Mouse (Mus musculus): ENCODE results near the gene Frmd5. TPM values are rescaled to one million over a fixed set of nuclear protein-coding genes. Genes with fewer than 3 reads are reported as not detected.

Gene Frmd5
- total and polyA plus RNA-seq, 2 experiments from 2014 or later, result 125 to 231 TPM

GRCm38 (mm10) chr2:121755056-121755455, 51.8 kb downstream of the Frmd5 start:
- H3K4me1 ChIP-seq (ENCODE audit: control insufficient read depth, insufficient read depth), result no peaks in the 10 kb centered on the region
- no peaks in the 10 kb centered on the region for H3K9me3 ChIP-seq (replicated peaks; ENCODE audit: control insufficient read depth, low read length)
- no peaks in the 10 kb centered on the region for H3K27me3 ChIP-seq (ENCODE audit: control insufficient read depth, insufficient read depth, low read length)
- no peaks in the 10 kb centered on the region for H3K36me3 ChIP-seq (replicated peaks; ENCODE audit: control insufficient read depth, insufficient read depth, low read length)
- H3K4me3 ChIP-seq (ENCODE audit: low read depth, low read length), result no peak overlapping the region
- DNase-seq (ENCODE audit: low spot score) (no peak), ATAC-seq (ENCODE audit: insufficient read depth, low read depth) (no peak)
- no peak overlapping the region for H3K4me2 ChIP-seq (ENCODE audit: low read depth, low read length)
- TF ChIP-seq EP300 (IDR thresholded peaks at IDR 0.05; ENCODE audit: low read depth) (no peak), CTCF (IDR thresholded peaks at IDR 0.05; ENCODE audit: low read depth) (no peak)
- no peak overlapping the region for H3K9ac ChIP-seq (replicated peaks; ENCODE audit: low read depth, low read length)
- no peak overlapping the region for H3K27ac ChIP-seq (ENCODE audit: low read depth)
- WGBS, result 50% methylated on average over 6 of the region's 6 CpGs

GRCm38 (mm10) chr2:121750121-121750520, 56.8 kb downstream of the Frmd5 start:
- no peak for ATAC-seq (ENCODE audit: insufficient read depth, low read depth)
- Histone ChIP-seq H3K9ac (replicated peaks; ENCODE audit: low read depth, low read length) (no peak overlapping the region), H3K4me2 (ENCODE audit: low read depth, low read length) (no peak overlapping the region), H3K4me3 (ENCODE audit: low read depth, low read length) (no peak overlapping the region), H3K27me3 (ENCODE audit: control insufficient read depth, insufficient read depth, low read length) (no peaks in the 10 kb centered on the region), H3K4me1 (ENCODE audit: control insufficient read depth, insufficient read depth) (no peaks in the 10 kb centered on the region), H3K36me3 (replicated peaks; ENCODE audit: control insufficient read depth, insufficient read depth, low read length) (no peaks in the 10 kb centered on the region), H3K27ac (ENCODE audit: low read depth) (no peak overlapping the region), H3K9me3 (replicated peaks; ENCODE audit: control insufficient read depth, low read length) (no peaks in the 10 kb centered on the region)
- 65% methylated on average over 6 of the region's 6 CpGs for WGBS
- TF ChIP-seq EP300 (IDR thresholded peaks at IDR 0.05; ENCODE audit: low read depth), result no peak
- no peak for TF ChIP-seq CTCF (IDR thresholded peaks at IDR 0.05; ENCODE audit: low read depth)
- no peak for DNase-seq (ENCODE audit: low spot score)

- DNase-seq (ENCODE audit: low spot score), result no peak
- no peak for ATAC-seq (ENCODE audit: insufficient read depth, low read depth)
- H3K4me2 ChIP-seq (ENCODE audit: low read depth, low read length), result no peak overlapping the region
- no peak overlapping the region for H3K27ac ChIP-seq (ENCODE audit: low read depth)
- no peaks in the 10 kb centered on the region for H3K4me1 ChIP-seq (ENCODE audit: control insufficient read depth, insufficient read depth)
- TF ChIP-seq EP300 (IDR thresholded peaks at IDR 0.05; ENCODE audit: low read depth) (no peak), CTCF (IDR thresholded peaks at IDR 0.05; ENCODE audit: low read depth) (no peak)
- no peak overlapping the region for H3K9ac ChIP-seq (replicated peaks; ENCODE audit: low read depth, low read length)
- H3K9me3 ChIP-seq (replicated peaks; ENCODE audit: control insufficient read depth, low read length), result 0 out of 2 replicates have a peak, but pooled peaks cover 4% of the 10 kb centered on the region
- H3K4me3 ChIP-seq (ENCODE audit: low read depth, low read length), result no peak overlapping the region
- H3K27me3 ChIP-seq (ENCODE audit: control insufficient read depth, insufficient read depth, low read length), result no peaks in the 10 kb centered on the region
- no peaks in the 10 kb centered on the region for H3K36me3 ChIP-seq (replicated peaks; ENCODE audit: control insufficient read depth, insufficient read depth, low read length)
- 70% methylated on average over 2 of the region's 2 CpGs for WGBS
These were observed 65.7 kb downstream of the Frmd5 start for GRCm38 (mm10) chr2:121741151-121741550.

GRCm38 (mm10) chr2:121739410-121739809, 67.5 kb downstream of the Frmd5 start:
- Histone ChIP-seq H3K4me3 (ENCODE audit: low read depth, low read length) (no peak overlapping the region), H3K4me2 (ENCODE audit: low read depth, low read length) (no peak overlapping the region), H3K27me3 (ENCODE audit: control insufficient read depth, insufficient read depth, low read length) (no peaks in the 10 kb centered on the region), H3K9me3 (replicated peaks; ENCODE audit: control insufficient read depth, low read length) (0 out of 2 replicates have a peak, but pooled peaks cover 4% of the 10 kb centered on the region), H3K36me3 (replicated peaks; ENCODE audit: control insufficient read depth, insufficient read depth, low read length) (no peaks in the 10 kb centered on the region), H3K4me1 (ENCODE audit: control insufficient read depth, insufficient read depth) (no peaks in the 10 kb centered on the region), H3K9ac (replicated peaks; ENCODE audit: low read depth, low read length) (no peak overlapping the region), H3K27ac (ENCODE audit: low read depth) (no peak overlapping the region)
- 77% methylated on average over 4 of the region's 4 CpGs for WGBS
- ATAC-seq (ENCODE audit: insufficient read depth, low read depth) (no peak), DNase-seq (ENCODE audit: low spot score) (no peak)
- no peak for TF ChIP-seq EP300 (IDR thresholded peaks at IDR 0.05; ENCODE audit: low read depth)

- Histone ChIP-seq H3K36me3 (replicated peaks; ENCODE audit: control insufficient read depth, insufficient read depth, low read length) (no peaks in the 10 kb centered on the region), H3K4me1 (ENCODE audit: control insufficient read depth, insufficient read depth) (no peaks in the 10 kb centered on the region), H3K4me3 (ENCODE audit: low read depth, low read length) (no peak overlapping the region), H3K27me3 (ENCODE audit: control insufficient read depth, insufficient read depth, low read length) (no peaks in the 10 kb centered on the region), H3K27ac (ENCODE audit: low read depth) (no peak overlapping the region), H3K4me2 (ENCODE audit: low read depth, low read length) (no peak overlapping the region), H3K9ac (replicated peaks; ENCODE audit: low read depth, low read length) (no peak overlapping the region), H3K9me3 (replicated peaks; ENCODE audit: control insufficient read depth, low read length) (0 out of 2 replicates have a peak, but pooled peaks cover 4% of the 10 kb centered on the region)
- 81% methylated on average over 7 of the region's 7 CpGs for WGBS
- DNase-seq (ENCODE audit: low spot score) (no peak), ATAC-seq (ENCODE audit: insufficient read depth, low read depth) (no peak)
- no peak for TF ChIP-seq EP300 (IDR thresholded peaks at IDR 0.05; ENCODE audit: low read depth)
- no peak for TF ChIP-seq CTCF (IDR thresholded peaks at IDR 0.05; ENCODE audit: low read depth)
These were observed 73.5 kb downstream of the Frmd5 start for GRCm38 (mm10) chr2:121733426-121733825.

- no peak overlapping the region for H3K9ac ChIP-seq (replicated peaks; ENCODE audit: low read depth, low read length)
- DNase-seq (ENCODE audit: low spot score), result no peak
- H3K4me1 ChIP-seq (ENCODE audit: control insufficient read depth, insufficient read depth), result no peaks in the 10 kb centered on the region
- no peaks in the 10 kb centered on the region for H3K27me3 ChIP-seq (ENCODE audit: control insufficient read depth, insufficient read depth, low read length)
- H3K9me3 ChIP-seq (replicated peaks; ENCODE audit: control insufficient read depth, low read length), result no peaks in the 10 kb centered on the region
- H3K27ac ChIP-seq (ENCODE audit: low read depth), result no peak overlapping the region
- no peak overlapping the region for H3K4me3 ChIP-seq (ENCODE audit: low read depth, low read length)
- TF ChIP-seq EP300 (IDR thresholded peaks at IDR 0.05; ENCODE audit: low read depth), result no peak
- no peak for TF ChIP-seq CTCF (IDR thresholded peaks at IDR 0.05; ENCODE audit: low read depth)
- H3K36me3 ChIP-seq (replicated peaks; ENCODE audit: control insufficient read depth, insufficient read depth, low read length), result no peaks in the 10 kb centered on the region
- ATAC-seq (ENCODE audit: insufficient read depth, low read depth), result no peak
- WGBS, result 92% methylated on average over 11 of the region's 11 CpGs
- no peak overlapping the region for H3K4me2 ChIP-seq (ENCODE audit: low read depth, low read length)
These were observed 76.4 kb downstream of the Frmd5 start for GRCm38 (mm10) chr2:121730486-121730885.
